Mouse (Mus musculus): ENCODE measurements at regions not wholly inside any gene's neighbourhood (a gene's known extent, or its start where the extent isn't known, plus 50 kb on each side); places are given as distances from the start of the nearest gene placed in this dataset.

GRCm38 (mm10) chr7:136236391-136236790 lies 520.2 kb upstream of the Mki67 start:
- TF ChIP-seq GATA1 (IDR thresholded peaks at IDR 0.05; ENCODE audit: low read length) (no peak), TAL1 (IDR thresholded peaks at IDR 0.05; ENCODE audit: low read length) (no peak)
